In the genomic region with DNA sequence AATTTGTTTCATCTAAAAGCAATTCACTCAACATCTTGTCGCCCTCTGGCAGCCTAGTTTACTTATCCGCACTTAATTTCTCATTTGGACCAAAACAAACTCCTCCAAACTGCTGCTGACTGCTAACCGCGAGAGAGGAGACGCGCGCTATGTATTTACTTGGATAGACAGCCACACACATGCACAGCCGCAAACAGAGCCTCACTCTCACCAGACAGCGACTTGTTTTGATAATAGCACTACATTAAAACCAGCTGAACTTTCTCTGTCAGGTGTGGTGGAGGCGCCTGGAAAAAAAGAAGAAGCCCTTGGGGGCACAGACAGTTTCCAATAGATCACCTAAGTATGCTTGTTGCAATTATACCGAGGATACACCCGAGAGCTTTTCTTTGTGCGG, we compare ENCODE assay signal across 10 mouse cellular contexts. TPM values are rescaled to one million over a fixed set of nuclear protein-coding genes. Genes with fewer than 3 reads are reported as not detected.
A peak's percentile ranks its signal among the peaks of the same experiment; 100 is the strongest.
DNase-seq lines count a peak whose midpoint lies in the region; ATAC-seq and TF ChIP-seq lines count a peak whose summit lies in the region.
"Had no signal": no experiment of that assay in that cellular context is flagged by ENCODE, and none has a peak within 500 bp of the region (broad histone marks: within the 10 kb centered on the region; RNA-seq: fewer than 3 reads in every experiment).

No protein-coding gene starts in this region.

- peak overlapping the region; percentile 89 for H3K4me2 ChIP-seq in hindbrain, embryonic 13.5 days
- peak overlapping the region; percentile 98 for H3K4me2 ChIP-seq in limb, embryonic 14.5 days (replicated peaks; ENCODE audit: low read depth, low read length, severe bottlenecking)

- no peak for TF ChIP-seq POLR2A in limb, embryonic 14.5 days (IDR thresholded peaks at IDR 0.05; ENCODE audit: borderline replicate concordance, extremely low read depth, insufficient read depth, insufficient read length)

- peak overlapping the region; percentile 85 for H3K27ac ChIP-seq in hindbrain, embryonic 13.5 days
- no peak overlapping the region for H3K27ac ChIP-seq in limb, embryonic 14.5 days (replicated peaks; ENCODE audit: low read depth, low read length)

- 0% methylated on average over 13 of the region's 13 CpGs for WGBS in hindbrain, embryonic 13.5 days
- under 1% methylated on average over 13 of the region's 13 CpGs for WGBS in limb, embryonic 14.5 days

- no peaks in the 10 kb centered on the region for H3K36me3 ChIP-seq in hindbrain, embryonic 13.5 days
- no peaks in the 10 kb centered on the region for H3K36me3 ChIP-seq in limb, embryonic 14.5 days (ENCODE audit: control insufficient read depth, insufficient read depth, low read length)
- H3K36me3 ChIP-seq: G1E had no signal

- no peaks in the 10 kb centered on the region for H3K9me3 ChIP-seq in hindbrain, embryonic 13.5 days
- H3K9me3 ChIP-seq in limb, embryonic 14.5 days (ENCODE audit: control insufficient read depth, low read length): no peaks in the 10 kb centered on the region
- H3K9me3 ChIP-seq: G1E had no signal

- H3K4me3 ChIP-seq in hindbrain, embryonic 13.5 days: peak overlapping the region; percentile 78
- H3K4me3 ChIP-seq in limb, embryonic 14.5 days (replicated peaks; ENCODE audit: low read length): peak overlapping the region; percentile 64

- peak overlapping the region; percentile 89 for H3K9ac ChIP-seq in hindbrain, embryonic 13.5 days
- H3K9ac ChIP-seq in limb, embryonic 14.5 days (ENCODE audit: low read depth, low read length, severe bottlenecking): no peak overlapping the region

- H3K4me1 ChIP-seq in hindbrain, embryonic 13.5 days (replicated peaks): peaks cover 28% of the 10 kb centered on the region
- peaks cover 13% of the 10 kb centered on the region for H3K4me1 ChIP-seq in limb, embryonic 14.5 days (ENCODE audit: control insufficient read depth, insufficient read depth, low read length)

- H3K27me3 ChIP-seq in hindbrain, embryonic 13.5 days: peaks cover 11% of the 10 kb centered on the region; the same call in 1 of the 2 replicates
- peaks cover 58% of the 10 kb centered on the region for H3K27me3 ChIP-seq in limb, embryonic 14.5 days (ENCODE audit: control insufficient read depth, insufficient read depth, low read length)

- peak; percentile 15 to 27 for DNase-seq in layer of hippocampus, postnatal 10 days (ENCODE audit: low spot score in 2 of 2)
- no peak for DNase-seq in layer of hippocampus, adult 9-10 months (ENCODE audit: low spot score)
- peak; percentile 63 for DNase-seq in embryo, embryonic 10.5 days (ENCODE audit: low spot score)
- peak; percentile 18 for DNase-seq in limb, embryonic 14.5 days (ENCODE audit: low spot score)
- DNase-seq in retina, postnatal 1 day: peak; percentile 48
- DNase-seq in frontal cortex, postnatal 14 days (ENCODE audit: low spot score in 2 of 2): no peak

- ATAC-seq in hindbrain, embryonic 13.5 days (ENCODE audit: low FRiP score): no peak
- no peak for ATAC-seq in limb, embryonic 14.5 days (ENCODE audit: low FRiP score, low read depth)
- no peak for ATAC-seq in activated CD4-positive, CD25-positive, alpha-beta regulatory T cell, adult 4 months

RNA-seq across cellular contexts. Expression of gene Erbb4, which starts 2.8 kb away (rescaled TPM):
- 10 to 100 TPM; 41.0 to 42.0 TPM for total RNA-seq in layer of hippocampus, postnatal 10 days (2021)
- 13.7 and 15.3 TPM in 2 replicates for polyA plus RNA-seq in hindbrain, embryonic 13.5 days (2015; fragmentation: Nextera tagmentation; extraction: Ambion mirVana)
- polyA plus RNA-seq in limb, embryonic 14.5 days (2012; rRNA removed): 0.68 and 1.00 TPM in 2 replicates
- 1.7 and 2.0 TPM in 2 replicates for polyA plus RNA-seq in limb, embryonic 14.5 days (2014; fragmentation: Nextera tagmentation; extraction: Ambion mirVana)
- polyA plus RNA-seq in activated CD4-positive, CD25-positive, alpha-beta regulatory T cell, adult 4 months (2017; shearing (Covaris generic)): not detected
- polyA plus RNA-seq: G1E; small intestine, adult 2 months had no signal

Comparison
In these comparisons a context has a peak if more than half of its experiments do, and no peak if none do; other contexts are left out.
1. DNase-seq: peak in layer of hippocampus, postnatal 10 days (2 of 2), embryo, embryonic 10.5 days (single experiment), limb, embryonic 14.5 days (single experiment) and retina, postnatal 1 day (single experiment); none in layer of hippocampus, adult 9-10 months (single experiment) and frontal cortex, postnatal 14 days (0 of 2).